Comparison of ENCODE assay signal across 9 mouse cellular contexts in genomic region chr8:3956037-3956436, GRCm38 (mm10). TPM values are rescaled to one million over a fixed set of nuclear protein-coding genes. Genes with fewer than 3 reads are reported as not detected.
DNase-seq lines count a peak whose midpoint lies in the region; ATAC-seq lines count a peak whose summit lies in the region.
"Had no signal": no experiment of that assay in that cellular context is flagged by ENCODE, and none has a peak within 500 bp of the region (broad histone marks: within the 10 kb centered on the region; RNA-seq: fewer than 3 reads in every experiment).

No protein-coding gene starts in this region.

- no peak overlapping the region for H3K9ac ChIP-seq in heart, embryonic 12.5 days

- no peaks in the 10 kb centered on the region for H3K36me3 ChIP-seq in heart, embryonic 12.5 days
- H3K36me3 ChIP-seq in hindbrain, embryonic 10.5 days = no peaks in the 10 kb centered on the region
- H3K36me3 ChIP-seq in embryonic facial prominence, embryonic 10.5 days (replicated peaks) = no peaks in the 10 kb centered on the region

- H3K9me3 ChIP-seq in heart, embryonic 12.5 days (replicated peaks) = peaks cover 16% of the 10 kb centered on the region
- H3K9me3 ChIP-seq in hindbrain, embryonic 10.5 days = peaks cover 57% of the 10 kb centered on the region
- peaks cover 53% of the 10 kb centered on the region for H3K9me3 ChIP-seq in embryonic facial prominence, embryonic 10.5 days

- no peaks in the 10 kb centered on the region for H3K4me1 ChIP-seq in heart, embryonic 12.5 days (replicated peaks)
- H3K4me1 ChIP-seq in hindbrain, embryonic 10.5 days (replicated peaks) = no peaks in the 10 kb centered on the region
- H3K4me1 ChIP-seq in embryonic facial prominence, embryonic 10.5 days = no peaks in the 10 kb centered on the region

- no peak overlapping the region for H3K4me2 ChIP-seq in heart, embryonic 12.5 days

- no peak for ATAC-seq in heart, embryonic 12.5 days (ENCODE audit: insufficient number of reproducible peaks, low FRiP score)

- H3K4me3 ChIP-seq in heart, embryonic 12.5 days = no peak overlapping the region
- H3K4me3 ChIP-seq in hindbrain, embryonic 10.5 days = no peak overlapping the region
- no peak overlapping the region for H3K4me3 ChIP-seq in embryonic facial prominence, embryonic 10.5 days

- no peak overlapping the region for H3K27ac ChIP-seq in heart, embryonic 12.5 days (ENCODE audit: poor library complexity, severe bottlenecking)
- no peak overlapping the region for H3K27ac ChIP-seq in hindbrain, embryonic 10.5 days
- no peak overlapping the region for H3K27ac ChIP-seq in embryonic facial prominence, embryonic 10.5 days (replicated peaks)

- H3K27me3 ChIP-seq in heart, embryonic 12.5 days (replicated peaks) = no peaks in the 10 kb centered on the region
- H3K27me3 ChIP-seq in hindbrain, embryonic 10.5 days (ENCODE audit: insufficient read depth, poor library complexity, severe bottlenecking) = no peaks in the 10 kb centered on the region
- no peaks in the 10 kb centered on the region for H3K27me3 ChIP-seq in embryonic facial prominence, embryonic 10.5 days (replicated peaks; ENCODE audit: low read depth, poor library complexity, severe bottlenecking)

- 88% methylated on average over 1 of the region's 1 CpGs for WGBS in heart, embryonic 12.5 days
- 70% methylated on average over 1 of the region's 1 CpGs for WGBS in hindbrain, embryonic 10.5 days
- 71% methylated on average over 1 of the region's 1 CpGs for WGBS in embryonic facial prominence, embryonic 10.5 days

- peak; percentile 39 to 52 for DNase-seq in heart, adult 18-20 months
- peak; percentile 48 to 57 for DNase-seq in B cell, adult 2 months
- DNase-seq in ZHBTc4 (ENCODE audit: low read depth, low spot score) = peak; percentile 85
- peak; percentile 49 for DNase-seq in kidney, adult 9 months
- peak; percentile 8 for DNase-seq in retina, adult 2 months (ENCODE audit: low read depth, low spot score)
- DNase-seq in hindbrain, embryonic 10.5 days (ENCODE audit: low spot score) = no peak
- no peak for DNase-seq in embryonic facial prominence, embryonic 10.5 days (ENCODE audit: low spot score)

RNA-seq across cellular contexts. Expression of gene Cd209c, which starts 1.5 kb away (rescaled TPM):
- under 1 TPM in 1 of 2 experiments, not detected in 1; 0.59 TPM for total RNA-seq in heart, adult 18-20 months (2021)
- polyA plus RNA-seq in heart, embryonic 12.5 days (2016; fragmentation: Nextera tagmentation; extraction: Ambion mirVana) = 0.35 and 0.38 TPM in 2 replicates
- 0.34 and 0.37 TPM in 2 replicates for polyA plus RNA-seq in hindbrain, embryonic 10.5 days (2016; fragmentation: Nextera tagmentation; extraction: Ambion mirVana)
- polyA plus RNA-seq in embryonic facial prominence, embryonic 10.5 days (2016; fragmentation: Nextera tagmentation; extraction: Ambion mirVana) = 0.48 and 0.74 TPM in 2 replicates

RNA-seq across cellular contexts. Expression of gene Cd209b, which starts 29.4 kb away (rescaled TPM):
- total RNA-seq in heart, adult 18-20 months (2021) = 10 to 100 TPM in 1 of 2 experiments, 1 to 10 TPM in 1; 1.9 to 18.2 TPM
- not detected in 2 replicates for polyA plus RNA-seq in heart, embryonic 12.5 days (2016; fragmentation: Nextera tagmentation; extraction: Ambion mirVana)
- polyA plus RNA-seq in hindbrain, embryonic 10.5 days (2016; fragmentation: Nextera tagmentation; extraction: Ambion mirVana) = not detected in 2 replicates
- not detected in 2 replicates for polyA plus RNA-seq in embryonic facial prominence, embryonic 10.5 days (2016; fragmentation: Nextera tagmentation; extraction: Ambion mirVana)
- polyA plus RNA-seq: intestine, embryonic 14.5 days had no signal

Comparison
In these comparisons a context has a peak if more than half of its experiments do, and no peak if none do; other contexts are left out.
1. DNase-seq: peak in heart, adult 18-20 months (2 of 2), B cell, adult 2 months (2 of 2), ZHBTc4 (single experiment), kidney, adult 9 months (single experiment) and retina, adult 2 months (single experiment); none in hindbrain, embryonic 10.5 days (single experiment) and embryonic facial prominence, embryonic 10.5 days (single experiment).